9 mouse cellular contexts compared by ENCODE assay signal in genomic region chr9:110244889-110245589, GRCm38 (mm10). TPM values are rescaled to one million over a fixed set of nuclear protein-coding genes. Genes with fewer than 3 reads are reported as not detected.
DNase-seq lines count a peak whose midpoint lies in the region; ATAC-seq and TF ChIP-seq lines count a peak whose summit lies in the region.
"Had no signal": no experiment of that assay in that cellular context is flagged by ENCODE, and none has a peak within 500 bp of the region (broad histone marks: within the 10 kb centered on the region; RNA-seq: fewer than 3 reads in every experiment).

No protein-coding gene starts in this region.

- H3K4me2 ChIP-seq in intestine, postnatal 0 days (replicated peaks; ENCODE audit: low read depth) = peak overlapping the region; percentile 100
- peak overlapping the region; percentile 100 for H3K4me2 ChIP-seq in limb, embryonic 14.5 days (replicated peaks; ENCODE audit: low read depth, low read length, severe bottlenecking)
- H3K4me2 ChIP-seq in neural tube, embryonic 14.5 days (ENCODE audit: low read depth, low read length) = peak overlapping the region; percentile 91

- peaks cover 5% of the 10 kb centered on the region for H3K4me1 ChIP-seq in lung, adult 2 months (ENCODE audit: control insufficient read depth, insufficient read depth, low read length)
- peaks cover 3% of the 10 kb centered on the region; the same call in 1 of the 2 replicates for H3K4me1 ChIP-seq in intestine, postnatal 0 days (replicated peaks; ENCODE audit: control insufficient read depth, insufficient read depth, low read length)
- H3K4me1 ChIP-seq in limb, embryonic 14.5 days (ENCODE audit: control insufficient read depth, insufficient read depth, low read length) = peaks cover 10% of the 10 kb centered on the region
- H3K4me1 ChIP-seq in neural tube, embryonic 14.5 days (ENCODE audit: control insufficient read depth, insufficient read depth, low read length) = peaks cover 17% of the 10 kb centered on the region

- H3K9ac ChIP-seq in intestine, postnatal 0 days (ENCODE audit: low read depth, low read length) = peak overlapping the region; percentile 26
- H3K9ac ChIP-seq in limb, embryonic 14.5 days (ENCODE audit: low read depth, low read length, severe bottlenecking) = peak overlapping the region; percentile 56
- peak overlapping the region; percentile 86 for H3K9ac ChIP-seq in neural tube, embryonic 14.5 days (replicated peaks; ENCODE audit: low read depth, low read length)

- no peak overlapping the region for H3K27ac ChIP-seq in intestine, postnatal 0 days (ENCODE audit: low read depth, low read length)
- no peak overlapping the region for H3K27ac ChIP-seq in limb, embryonic 14.5 days (replicated peaks; ENCODE audit: low read depth, low read length)
- peak overlapping the region; percentile 87 for H3K27ac ChIP-seq in neural tube, embryonic 14.5 days (ENCODE audit: low read depth, low read length)
- H3K27ac ChIP-seq: macrophage had no signal

- no peaks in the 10 kb centered on the region for H3K9me3 ChIP-seq in intestine, postnatal 0 days (ENCODE audit: control insufficient read depth)
- H3K9me3 ChIP-seq in limb, embryonic 14.5 days (ENCODE audit: control insufficient read depth, low read length) = no peaks in the 10 kb centered on the region
- H3K9me3 ChIP-seq in neural tube, embryonic 14.5 days (ENCODE audit: control insufficient read depth, low read length) = no peaks in the 10 kb centered on the region

- no peak for TF ChIP-seq POLR2A in lung, adult 2 months (IDR thresholded peaks at IDR 0.05; ENCODE audit: borderline replicate concordance, extremely low read depth, low read depth, low read length)
- no peak for TF ChIP-seq POLR2A in limb, embryonic 14.5 days (IDR thresholded peaks at IDR 0.05; ENCODE audit: borderline replicate concordance, extremely low read depth, insufficient read depth, insufficient read length)

- TF ChIP-seq CTCF in lung, adult 2 months (IDR thresholded peaks at IDR 0.05; ENCODE audit: insufficient read depth, low read length) = no peak
- TF ChIP-seq CTCF in intestine, postnatal 0 days (IDR thresholded peaks at IDR 0.05; ENCODE audit: low read depth) = no peak

- peak overlapping the region; percentile 59 for H3K4me3 ChIP-seq in lung, adult 2 months (replicated peaks; ENCODE audit: extremely low read depth, low read depth, low read length)
- peak overlapping the region; percentile 70 for H3K4me3 ChIP-seq in intestine, postnatal 0 days (ENCODE audit: low read depth, low read length)
- H3K4me3 ChIP-seq in limb, embryonic 14.5 days (replicated peaks; ENCODE audit: low read length) = peak overlapping the region; percentile 61
- H3K4me3 ChIP-seq in neural tube, embryonic 14.5 days (ENCODE audit: low read depth, low read length) = peak overlapping the region; percentile 86

- no peaks in the 10 kb centered on the region for H3K36me3 ChIP-seq in intestine, postnatal 0 days (ENCODE audit: control insufficient read depth, insufficient read depth)
- H3K36me3 ChIP-seq in limb, embryonic 14.5 days (ENCODE audit: control insufficient read depth, insufficient read depth, low read length) = peaks cover 12% of the 10 kb centered on the region
- no peaks in the 10 kb centered on the region; the same call in 1 of the 2 replicates for H3K36me3 ChIP-seq in neural tube, embryonic 14.5 days (ENCODE audit: control insufficient read depth, insufficient read depth, low read length)

- H3K27me3 ChIP-seq in intestine, postnatal 0 days (replicated peaks; ENCODE audit: control insufficient read depth, insufficient read depth, low read length) = no peaks in the 10 kb centered on the region; the same call in 1 of the 2 replicates
- H3K27me3 ChIP-seq in limb, embryonic 14.5 days (ENCODE audit: control insufficient read depth, insufficient read depth, low read length) = peaks cover 11% of the 10 kb centered on the region; the same call in 1 of the 2 replicates
- H3K27me3 ChIP-seq in neural tube, embryonic 14.5 days (ENCODE audit: control insufficient read depth, insufficient read depth, low read length) = no peaks in the 10 kb centered on the region; the same call in 1 of the 2 replicates

- 1% methylated on average over 93 of the region's 93 CpGs for WGBS in lung, adult 2 months
- WGBS in intestine, postnatal 0 days = under 1% methylated on average over 92 of the region's 93 CpGs
- 3% methylated on average over 46 of the region's 93 CpGs for WGBS in limb, embryonic 14.5 days
- under 1% methylated on average over 83 of the region's 93 CpGs for WGBS in neural tube, embryonic 14.5 days

- ATAC-seq in intestine, postnatal 0 days = peak; percentile 31; the same call in 1 of the 2 replicates
- peak; percentile 23; the same call in 1 of the 2 replicates for ATAC-seq in limb, embryonic 14.5 days (ENCODE audit: low FRiP score, low read depth)
- ATAC-seq in neural tube, embryonic 14.5 days (ENCODE audit: low read depth) = peak; percentile 67

- peak; percentile 33 for DNase-seq in lung, adult 2 months
- no peak for DNase-seq in lung, postnatal 14 days
- DNase-seq in cerebellum, adult 8-10 months = peak; percentile 68
- DNase-seq in frontal cortex, postnatal 14 days (ENCODE audit: low spot score in 2 of 2) = peak; percentile 57 to 72
- DNase-seq in limb, embryonic 14.5 days (ENCODE audit: low spot score) = no peak
- DNase-seq in thymus, postnatal 25 days = peak; percentile 24

RNA-seq across cellular contexts. Expression of gene Cspg5, which starts 1.5 kb away (rescaled TPM):
- 0.61 and 0.71 TPM in 2 replicates for polyA plus RNA-seq in lung, adult 2 months (2012; rRNA removed)
- 2.9 and 3.2 TPM in 2 replicates for polyA plus RNA-seq in intestine, postnatal 0 days (2015; fragmentation: Nextera tagmentation; extraction: Ambion mirVana)
- 10.0 and 11.0 TPM in 2 replicates for polyA plus RNA-seq in limb, embryonic 14.5 days (2012; rRNA removed)
- 6.4 and 7.6 TPM in 2 replicates for polyA plus RNA-seq in limb, embryonic 14.5 days (2014; fragmentation: Nextera tagmentation; extraction: Ambion mirVana)
- polyA plus RNA-seq in neural tube, embryonic 14.5 days (2014; fragmentation: Nextera tagmentation; extraction: Ambion mirVana) = 90.1 and 120 TPM in 2 replicates

RNA-seq across cellular contexts. Expression of gene Elp6, which starts 59.9 kb away (rescaled TPM):
- 6.2 and 8.2 TPM in 2 replicates for polyA plus RNA-seq in lung, adult 2 months (2012; rRNA removed)
- 6.3 and 7.5 TPM in 2 replicates for polyA plus RNA-seq in intestine, postnatal 0 days (2015; fragmentation: Nextera tagmentation; extraction: Ambion mirVana)
- 36.1 and 43.4 TPM in 2 replicates for polyA plus RNA-seq in limb, embryonic 14.5 days (2012; rRNA removed)
- 25.3 and 25.8 TPM in 2 replicates for polyA plus RNA-seq in limb, embryonic 14.5 days (2014; fragmentation: Nextera tagmentation; extraction: Ambion mirVana)
- polyA plus RNA-seq in neural tube, embryonic 14.5 days (2014; fragmentation: Nextera tagmentation; extraction: Ambion mirVana) = 41.0 and 41.6 TPM in 2 replicates

Comparison
In these comparisons a context has a peak if more than half of its experiments do, and no peak if none do; other contexts are left out.
1. DNase-seq: peak in lung, adult 2 months (single experiment), cerebellum, adult 8-10 months (single experiment), frontal cortex, postnatal 14 days (2 of 2) and thymus, postnatal 25 days (single experiment); none in lung, postnatal 14 days (single experiment) and limb, embryonic 14.5 days (single experiment).
2. H3K9ac ChIP-seq: peak in every context shown above with its lines; median percentile 86 in neural tube, embryonic 14.5 days; 56 in limb, embryonic 14.5 days; 26 in intestine, postnatal 0 days.
3. Peak in every context shown above with its lines, with median percentiles within 50 percentile points of each other: H3K4me3 ChIP-seq, ATAC-seq and H3K4me2 ChIP-seq.